Mouse (Mus musculus): ENCODE measurements at regions not wholly inside any gene's neighbourhood (a gene's known extent, or its start where the extent isn't known, plus 50 kb on each side); places are given as distances from the start of the nearest gene placed in this dataset.

DNA sequence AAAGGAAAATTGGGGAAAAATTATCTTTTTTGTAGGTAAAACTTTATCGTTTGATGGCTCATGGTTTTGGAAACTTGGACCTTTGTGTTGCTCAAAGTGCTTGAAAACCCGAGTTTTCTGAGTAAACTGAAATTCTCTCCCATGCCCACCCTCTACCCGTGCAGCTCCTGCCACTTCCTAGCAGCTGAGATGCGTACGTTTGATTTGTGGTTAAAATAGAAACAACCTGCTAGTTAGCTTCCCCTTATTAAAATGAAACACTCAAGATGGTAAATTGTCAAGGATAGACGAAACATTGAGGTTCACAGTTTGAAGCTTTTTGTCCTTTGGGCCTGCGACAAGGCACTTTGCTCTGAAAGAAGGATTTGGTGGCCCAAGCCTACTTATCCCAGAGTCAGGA lies 214.5 kb downstream of the Gm11011 start:
- Histone ChIP-seq H3K27ac (ENCODE audit: control insufficient read depth, low read depth, low read length) (no peak overlapping the region), H3K4me1 (ENCODE audit: control insufficient read depth in 1 of 2, insufficient read depth in 2 of 2, low read length in 2 of 2) (no peaks in the 10 kb centered on the region), H3K4me3 (ENCODE audit: control insufficient read depth in 1 of 2, insufficient read depth in 1 of 2, low read depth in 2 of 2, low read length in 2 of 2) (no peak overlapping the region), H3K79me2 (ENCODE audit: control insufficient read depth, insufficient read depth, low read length, poor library complexity) (no peaks in the 10 kb centered on the region), H3K9ac (ENCODE audit: control insufficient read depth, low read depth, low read length, poor library complexity, severe bottlenecking) (no peak overlapping the region), H3K36me3 (ENCODE audit: control insufficient read depth in 1 of 2, insufficient read depth in 2 of 2, low read length in 2 of 2) (no peaks in the 10 kb centered on the region), H3K9me3 (replicated peaks; ENCODE audit: insufficient read depth, low read length) (no peaks in the 10 kb centered on the region), H3K27me3 (ENCODE audit: control insufficient read depth in 1 of 2, insufficient read depth in 2 of 2, low read length in 2 of 2) (no peaks in the 10 kb centered on the region)
- TF ChIP-seq BHLHE40 (IDR thresholded peaks at IDR 0.05; ENCODE audit: borderline replicate concordance, low read depth, low read length) (no peak), SIN3A (IDR thresholded peaks at IDR 0.05; ENCODE audit: low read length) (no peak), MYB (IDR thresholded peaks at IDR 0.05; ENCODE audit: low read depth, low read length) (no peak), ETS1 (IDR thresholded peaks at IDR 0.05; ENCODE audit: low read depth, low read length) (no peak), JUND (IDR thresholded peaks at IDR 0.05; ENCODE audit: low read depth, low read length) (no peak)
- no peak for DNase-seq (ENCODE audit: low read depth, low spot score)

GRCm38 (mm10) chr2:169365046-169365445 lies 222.5 kb downstream of the Gm11011 start:
- H3K4me3 ChIP-seq (ENCODE audit: control insufficient read depth in 1 of 2, insufficient read depth in 1 of 2, low read depth in 2 of 2, low read length in 2 of 2): no peak overlapping the region
- no peaks in the 10 kb centered on the region for H3K36me3 ChIP-seq (ENCODE audit: control insufficient read depth in 1 of 2, insufficient read depth in 2 of 2, low read length in 2 of 2)
- no peak overlapping the region for H3K9ac ChIP-seq (ENCODE audit: control insufficient read depth, low read depth, low read length, poor library complexity, severe bottlenecking)
- no peaks in the 10 kb centered on the region for H3K27me3 ChIP-seq (ENCODE audit: control insufficient read depth in 1 of 2, insufficient read depth in 2 of 2, low read length in 2 of 2)
- no peaks in the 10 kb centered on the region for H3K4me1 ChIP-seq (ENCODE audit: control insufficient read depth in 1 of 2, insufficient read depth in 2 of 2, low read length in 2 of 2)
- no peaks in the 10 kb centered on the region for H3K79me2 ChIP-seq (ENCODE audit: control insufficient read depth, insufficient read depth, low read length, poor library complexity)
- no peak for TF ChIP-seq MYC (IDR thresholded peaks at IDR 0.05; ENCODE audit: low read depth, low read length)
- no peak overlapping the region for H3K27ac ChIP-seq (ENCODE audit: control insufficient read depth, low read depth, low read length)
- H3K9me3 ChIP-seq (replicated peaks; ENCODE audit: insufficient read depth, low read length): no peaks in the 10 kb centered on the region
- no peak for DNase-seq (ENCODE audit: low read depth, low spot score)

DNA sequence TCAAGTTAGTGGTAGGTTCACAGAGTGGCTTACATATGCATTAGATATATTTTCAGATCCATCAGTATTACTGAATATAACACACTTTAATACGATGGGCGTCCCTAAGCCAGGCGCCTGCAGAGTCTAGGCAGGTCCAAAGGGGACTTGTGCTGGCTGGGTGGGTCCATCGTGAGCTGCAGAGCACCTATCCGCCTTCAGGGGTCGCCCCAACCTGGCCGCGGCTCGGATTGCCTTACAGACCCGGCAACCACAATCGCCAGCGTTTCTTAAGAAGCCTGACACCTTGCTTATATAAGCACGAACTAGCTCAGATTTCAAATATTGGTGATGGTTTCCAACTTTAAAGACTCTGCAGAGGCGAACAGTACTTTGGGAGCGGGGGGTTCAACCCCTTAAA lies 227.3 kb downstream of the Gm11011 start:
- H3K27me3 ChIP-seq (ENCODE audit: control insufficient read depth in 1 of 2, insufficient read depth in 2 of 2, low read length in 2 of 2): no peaks in the 10 kb centered on the region
- H3K79me2 ChIP-seq (ENCODE audit: control insufficient read depth, insufficient read depth, low read length, poor library complexity): no peaks in the 10 kb centered on the region
- H3K9ac ChIP-seq (ENCODE audit: control insufficient read depth, low read depth, low read length, poor library complexity, severe bottlenecking): no peak overlapping the region
- no peaks in the 10 kb centered on the region for H3K4me1 ChIP-seq (ENCODE audit: control insufficient read depth in 1 of 2, insufficient read depth in 2 of 2, low read length in 2 of 2)
- no peaks in the 10 kb centered on the region for H3K9me3 ChIP-seq (replicated peaks; ENCODE audit: insufficient read depth, low read length)
- TF ChIP-seq GABPA (IDR thresholded peaks at IDR 0.05; ENCODE audit: low read depth, low read length) (no peak), POLR2AphosphoS2 (IDR thresholded peaks at IDR 0.05; ENCODE audit: low read length) (no peak), CHD1 (IDR thresholded peaks at IDR 0.05; ENCODE audit: low read depth, low read length) (no peak), HCFC1 (IDR thresholded peaks at IDR 0.05; ENCODE audit: low read depth, low read length) (no peak), SMC3 (IDR thresholded peaks at IDR 0.05; ENCODE audit: low read depth, low read length) (no peak), ETS1 (IDR thresholded peaks at IDR 0.05; ENCODE audit: low read depth, low read length) (no peak), MAX (IDR thresholded peaks at IDR 0.05; ENCODE audit: low read length) (no peak), ZC3H11A (IDR thresholded peaks at IDR 0.05; ENCODE audit: low read depth, low read length) (no peak), CTCF (IDR thresholded peaks at IDR 0.05 in 2 of 3, conservative IDR thresholded peaks at IDR 0.05 in 1 of 3; ENCODE audit: control insufficient read depth in 1 of 3, insufficient read depth in 1 of 3, low read depth in 2 of 3, low read length in 3 of 3, poor library complexity in 1 of 3, severe bottlenecking in 1 of 3) (no peak)
- H3K36me3 ChIP-seq (ENCODE audit: control insufficient read depth in 1 of 2, insufficient read depth in 2 of 2, low read length in 2 of 2): no peaks in the 10 kb centered on the region
- DNase-seq (ENCODE audit: low read depth, low spot score): no peak
- H3K27ac ChIP-seq (ENCODE audit: control insufficient read depth, low read depth, low read length): no peak overlapping the region
- H3K4me3 ChIP-seq (ENCODE audit: control insufficient read depth in 1 of 2, insufficient read depth in 1 of 2, low read depth in 2 of 2, low read length in 2 of 2): no peak overlapping the region

Measured in MEL (cell line).